Mouse (Mus musculus) CD4-positive, CD25-positive, alpha-beta regulatory T cell (primary cell): Measurements from ENCODE around the gene Mxd3. TPM values are rescaled to one million over a fixed set of nuclear protein-coding genes. Genes with fewer than 3 reads are reported as not detected.

Source experiments
- polyA plus RNA-seq: library from polyadenylated mRNA; unstranded; fragments of 100-300 nt; shearing (Covaris generic); gene quantifications from one replicate; pipeline ENCODE4 v1.2.1, GENCODE M21; 2017

The Mxd3 gene
- 2.3 TPM for polyA plus RNA-seq

DNA sequence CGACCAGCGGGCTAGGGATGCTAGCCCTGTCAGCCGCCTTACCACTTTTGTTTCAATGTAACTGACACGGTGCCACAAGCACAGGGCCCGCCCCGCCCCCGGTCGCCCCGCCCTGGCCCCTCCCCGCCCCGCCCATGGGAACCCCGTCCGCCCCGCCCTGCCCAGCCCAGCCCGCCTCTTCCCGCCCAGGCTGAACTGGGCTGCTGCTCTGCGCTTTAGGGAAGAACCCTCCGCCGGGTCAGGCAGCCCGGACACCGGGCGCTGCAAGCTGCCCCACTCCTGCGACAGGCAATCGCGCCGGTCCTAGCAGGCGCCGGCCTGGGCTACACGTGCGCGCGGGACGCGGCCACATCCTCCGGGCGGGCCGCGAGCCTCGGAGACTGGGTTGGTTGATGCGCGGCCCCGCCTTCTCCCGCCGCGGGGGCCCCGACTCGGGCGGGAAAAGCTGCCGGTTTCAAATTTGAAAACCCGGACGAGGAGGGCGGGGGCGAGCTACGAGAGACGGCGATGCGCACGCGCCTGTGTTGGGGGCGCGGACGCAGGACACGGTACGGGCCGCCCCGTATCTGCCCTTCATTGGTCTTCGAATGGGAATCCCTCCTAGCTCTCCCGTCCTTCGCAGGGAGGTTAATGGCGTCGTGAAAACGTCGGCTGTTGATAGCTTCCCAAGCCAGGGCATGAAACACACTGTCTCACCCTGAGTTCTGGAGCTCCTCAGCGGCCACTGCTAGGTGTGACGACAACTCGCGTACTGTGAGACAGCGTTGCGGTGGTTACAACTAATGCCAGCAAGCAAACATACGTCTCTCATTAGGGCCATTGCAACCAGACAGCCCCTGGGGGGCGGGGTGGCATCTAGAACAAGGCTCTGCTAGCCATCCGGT lies at the start of gene Mxd3:
Mxd3 (minus strand) TSS at position 141 of the 884 bp plus-strand sequence.

DNA sequence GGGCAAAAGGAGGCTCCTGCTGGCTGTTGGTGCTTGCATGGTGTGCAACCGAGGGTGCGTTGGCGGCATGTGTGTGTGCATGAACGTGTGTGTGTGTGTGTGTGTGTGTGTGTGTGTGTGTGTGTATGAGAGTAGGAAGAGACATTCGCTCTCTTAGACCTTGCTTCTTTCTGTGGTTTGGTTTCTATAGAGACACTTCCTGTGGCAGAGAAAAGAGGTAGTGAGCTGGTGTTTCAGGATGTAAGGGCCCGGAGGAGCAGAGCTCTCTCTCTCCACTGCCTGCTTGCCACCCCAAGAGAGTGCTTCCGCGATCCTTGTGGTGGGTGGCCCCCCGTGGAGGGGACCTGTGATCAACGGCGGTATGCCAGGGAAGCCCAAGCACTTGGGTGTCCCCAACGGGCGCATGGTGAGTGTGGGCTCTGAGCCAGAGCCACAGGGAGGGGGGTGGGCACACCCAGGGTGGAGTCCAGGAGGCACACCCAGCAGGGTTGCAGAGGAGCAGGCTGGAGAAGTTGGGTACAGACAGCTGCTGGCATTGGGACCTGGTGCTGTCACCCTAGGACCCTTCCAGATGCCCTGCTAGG lies 40.0 kb upstream of the Mxd3 start, which contains the start of gene Rgs14:
Rgs14 (plus strand) TSS at position 202 of the 584 bp plus-strand sequence.

DNA sequence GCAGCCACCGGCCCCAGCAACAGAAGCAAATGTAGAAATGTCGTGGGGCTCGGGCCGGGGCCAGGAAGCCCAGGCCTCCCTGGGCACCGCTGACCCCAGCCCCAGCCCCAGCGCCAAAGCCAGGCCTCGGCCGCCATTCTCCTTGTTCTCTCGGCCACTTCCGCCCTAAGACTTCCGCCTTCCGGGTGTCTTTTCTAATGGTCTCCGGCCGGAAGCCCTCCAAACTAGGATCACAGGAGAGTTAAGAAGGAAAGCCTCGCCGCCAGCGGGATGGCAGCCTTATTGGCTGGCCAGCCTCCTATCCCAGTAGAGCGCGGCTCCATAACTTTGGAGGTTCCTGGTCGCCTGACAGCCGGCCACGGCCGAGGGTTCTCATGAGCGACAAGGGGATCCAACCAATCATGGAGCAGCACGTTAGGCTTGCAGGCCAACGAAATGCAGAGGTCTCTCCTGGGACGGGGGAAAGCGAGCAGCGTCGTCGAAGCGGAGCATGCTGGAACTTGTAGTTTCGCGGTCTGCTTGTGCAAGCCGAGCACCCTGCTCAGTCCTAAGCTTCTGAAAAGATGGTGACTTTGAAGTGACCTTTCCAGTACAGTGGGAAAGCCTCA lies 32.9 kb upstream of the Mxd3 start, which contains the start of gene Lman2:
Lman2 (minus strand) TSS at position 331 of the 608 bp plus-strand sequence.

DNA sequence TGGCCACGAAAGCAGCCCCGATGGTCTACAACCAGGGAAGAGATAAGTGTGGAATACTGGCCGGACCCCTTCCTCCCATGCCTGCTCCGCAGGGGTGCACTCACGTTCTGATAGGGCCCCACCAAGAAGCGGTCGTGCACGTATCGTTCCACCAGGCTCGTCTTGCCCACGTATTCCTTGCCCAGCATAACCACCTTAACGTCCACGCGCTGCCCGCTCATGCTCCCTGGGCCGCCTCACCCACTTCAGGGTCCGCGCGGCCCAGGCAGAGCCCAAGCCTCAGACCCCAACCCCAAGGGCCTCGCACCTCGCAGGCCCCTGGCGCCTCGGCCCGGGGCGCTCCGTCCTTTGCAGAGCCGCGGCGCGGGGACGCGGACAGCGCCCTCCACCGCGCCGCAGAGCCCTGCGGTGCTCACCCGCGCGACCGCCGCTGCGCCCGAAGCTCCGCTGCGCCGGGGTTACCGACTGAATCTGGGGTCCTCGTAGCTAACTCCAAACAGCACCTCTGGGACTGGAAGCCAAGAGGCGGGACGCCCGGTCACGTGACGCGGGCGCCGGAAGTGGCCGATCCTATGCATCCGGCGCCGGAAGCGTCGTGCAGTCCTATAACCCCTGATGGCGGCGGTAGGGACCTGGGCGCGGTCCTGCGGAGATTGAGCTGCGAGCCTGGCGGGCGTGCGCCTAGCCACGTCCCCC lies 8.0 kb downstream of the Mxd3 start, which contains the start of gene Rab24:
Rab24 (minus strand) TSS at position 513 of the 696 bp plus-strand sequence.

DNA sequence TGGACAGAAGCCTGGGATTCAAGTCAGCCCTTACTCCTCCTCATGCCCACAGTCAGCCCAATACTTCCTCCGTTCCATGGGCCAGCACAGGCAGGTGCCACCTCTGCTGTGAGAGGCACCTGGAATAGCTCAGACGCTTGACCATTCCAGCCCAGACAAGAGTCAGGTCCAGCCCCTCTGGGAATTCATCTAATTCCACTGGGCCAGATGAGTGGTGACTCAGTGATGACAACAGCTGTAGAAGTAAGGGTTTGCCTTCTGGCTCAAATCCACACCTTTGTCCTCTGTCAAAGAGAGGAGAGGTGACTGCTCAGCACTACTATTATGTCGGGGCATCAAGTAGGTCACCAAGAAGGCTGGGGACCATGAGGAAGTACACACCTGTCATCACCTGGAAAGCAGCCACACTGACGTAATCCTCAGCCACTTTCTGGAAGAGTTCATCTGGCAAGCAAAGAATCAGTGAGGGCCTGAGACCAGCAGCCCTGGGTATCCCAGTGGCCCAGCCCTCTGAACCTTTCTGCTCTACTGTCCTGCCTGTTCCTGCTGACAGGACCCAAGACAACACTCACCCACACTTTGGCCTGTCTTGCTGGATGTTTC lies 9.6 kb downstream of the Mxd3 start, which contains the start of gene Prelid1:
Prelid1 (plus strand) TSS at position 570 of the 603 bp plus-strand sequence.

Other genes starting within 250 kb of the Mxd3 start
- gene Uimc1, start 229.5 kb downstream of the Mxd3 start, polyA plus RNA-seq: 74.1 TPM
- gene Zfp346, start 224.5 kb downstream of the Mxd3 start, polyA plus RNA-seq: 26.8 TPM
- gene Gm17617, start 196.3 kb downstream of the Mxd3 start, polyA plus RNA-seq: not detected
- gene Fgfr4, start 177.2 kb downstream of the Mxd3 start, polyA plus RNA-seq: not detected
- gene Nsd1, start 120.0 kb downstream of the Mxd3 start, polyA plus RNA-seq: 79.4 TPM
- 335 TPM for gene Prelid1, start 9.3 kb downstream of the Mxd3 start, polyA plus RNA-seq
- gene Rab24, start 7.9 kb downstream of the Mxd3 start, polyA plus RNA-seq: 142 TPM
- gene Lman2, start 33.0 kb upstream of the Mxd3 start, polyA plus RNA-seq: 143 TPM
- 153 TPM for gene Rgs14, start 39.9 kb upstream of the Mxd3 start, polyA plus RNA-seq
- gene Slc34a1, start 68.4 kb upstream of the Mxd3 start, polyA plus RNA-seq: not detected
- gene Pfn3, start 85.4 kb upstream of the Mxd3 start, polyA plus RNA-seq: not detected
- 0.26 TPM for gene F12, start 97.0 kb upstream of the Mxd3 start, polyA plus RNA-seq
- gene Grk6, start 115.2 kb upstream of the Mxd3 start, polyA plus RNA-seq: 367 TPM
- 3.3 TPM for gene Prr7, start 134.4 kb upstream of the Mxd3 start, polyA plus RNA-seq
- not detected for gene Dbn1, start 158.3 kb upstream of the Mxd3 start, polyA plus RNA-seq
- gene Pdlim7, start 183.9 kb upstream of the Mxd3 start, polyA plus RNA-seq: 8.8 TPM
- 1.6 TPM for gene Dok3, start 199.5 kb upstream of the Mxd3 start, polyA plus RNA-seq
- gene Ddx41, start 206.8 kb upstream of the Mxd3 start, polyA plus RNA-seq: 85.3 TPM
- gene Fam193b, start 241.3 kb upstream of the Mxd3 start, polyA plus RNA-seq: 69.3 TPM
- 293 TPM for gene Tmed9, start 243.9 kb upstream of the Mxd3 start, polyA plus RNA-seq